Mouse (Mus musculus) layer of hippocampus, postnatal 14 days (tissue): ENCODE results near the gene Rassf7. TPM values are rescaled to one million over a fixed set of nuclear protein-coding genes. Genes with fewer than 3 reads are reported as not detected.

Experiments
- microRNA-seq, 2 experiments: library from miRNA; unstranded; fragments of <30 nt; microRNA quantifications; one replicate each; pipeline ENCODE4 v1.2.0; 2021
- total RNA-seq, 2 experiments: library from RNA; stranded (reverse); gene quantifications; 2 replicates each; pipeline ENCODE4 v1.2.3; 2021

Gene Rassf7
- total RNA-seq, 2 experiments from 2014 or later = 0.83 to 1.2 TPM

Small RNA genes lying within 50 kb of the gene (microRNA-seq; reads per million reads assigned to microRNA genes)
- gene Mir210 = 110 to 127 reads per million in 2 experiments

Other genes starting within 250 kb of the Rassf7 start
- gene Ifitm1, start 248.6 kb upstream of the Rassf7 start, total RNA-seq = 1 to 10 TPM; 3.3 to 6.3 TPM
- 10 to 100 TPM in 1 of 2 experiments, 1 to 10 TPM in 1; 6.9 to 13.0 TPM for gene Ifitm3, start 205.1 kb upstream of the Rassf7 start, total RNA-seq
- gene Ifitm6, start 197.9 kb upstream of the Rassf7 start, total RNA-seq = not detected
- gene Gm17387, start 186.7 kb upstream of the Rassf7 start, total RNA-seq = not detected
- 10 to 100 TPM; 90.0 to 97.9 TPM for gene B4galnt4, start 154.8 kb upstream of the Rassf7 start, total RNA-seq
- not detected for gene Pkp3, start 137.6 kb upstream of the Rassf7 start, total RNA-seq
- 1 to 10 TPM; 2.3 to 3.0 TPM for gene Sigirr, start 115.3 kb upstream of the Rassf7 start, total RNA-seq
- not detected for gene Ano9, start 98.1 kb upstream of the Rassf7 start, total RNA-seq
- gene Ptdss2, start 93.5 kb upstream of the Rassf7 start, total RNA-seq = 10 to 100 TPM; 67.8 to 71.3 TPM
- gene Rnh1, start 43.0 kb upstream of the Rassf7 start, total RNA-seq = 10 to 100 TPM; 26.8 to 34.3 TPM
- 100 to 1,000 TPM; 204 to 208 TPM for gene Hras, start 21.9 kb upstream of the Rassf7 start, total RNA-seq
- 1 to 10 TPM; 4.9 to 6.7 TPM for gene Lrrc56, start 21.7 kb upstream of the Rassf7 start, total RNA-seq
- gene Lmntd2, start 1.8 kb upstream of the Rassf7 start, total RNA-seq = not detected
- gene Phrf1, start 12.9 kb downstream of the Rassf7 start, total RNA-seq = 10 to 100 TPM; 66.9 to 77.2 TPM
- gene Irf7, start 50.6 kb downstream of the Rassf7 start, total RNA-seq = 1 to 10 TPM in 1 of 2 experiments, under 1 TPM in 1; 0.46 to 1.3 TPM
- not detected for gene Cdhr5, start 60.9 kb downstream of the Rassf7 start, total RNA-seq
- gene Sct, start 63.3 kb downstream of the Rassf7 start, total RNA-seq = not detected
- gene Drd4, start 76.1 kb downstream of the Rassf7 start, total RNA-seq = under 1 TPM; 0.31 to 0.32 TPM
- gene Deaf1, start 111.8 kb downstream of the Rassf7 start, total RNA-seq = 100 to 1,000 TPM; 180 to 199 TPM
- 10 to 100 TPM; 30.2 to 30.8 TPM for gene Tmem80, start 111.9 kb downstream of the Rassf7 start, total RNA-seq
- gene Eps8l2, start 123.0 kb downstream of the Rassf7 start, total RNA-seq = 1 to 10 TPM; 5.5 to 7.8 TPM
- 100 to 1,000 TPM; 129 to 140 TPM for gene Taldo1, start 176.3 kb downstream of the Rassf7 start, total RNA-seq
- gene Gatd1, start 198.3 kb downstream of the Rassf7 start, total RNA-seq = 10 to 100 TPM; 37.4 to 37.6 TPM
- 100 to 1,000 TPM; 332 to 341 TPM for gene Cend1, start 213.6 kb downstream of the Rassf7 start, total RNA-seq
- 100 to 1,000 TPM; 366 to 390 TPM for gene Slc25a22, start 222.0 kb downstream of the Rassf7 start, total RNA-seq
- gene Pidd1, start 228.2 kb downstream of the Rassf7 start, total RNA-seq = 1 to 10 TPM; 1.9 TPM
- 100 to 1,000 TPM; 577 to 590 TPM for gene Rplp2, start 231.5 kb downstream of the Rassf7 start, total RNA-seq
- gene Pnpla2, start 239.3 kb downstream of the Rassf7 start, total RNA-seq = 10 to 100 TPM; 32.4 to 36.6 TPM
- 1 to 10 TPM; 5.5 to 6.6 TPM for gene Cracr2b, start 245.2 kb downstream of the Rassf7 start, total RNA-seq